Mouse (Mus musculus) lung, embryonic 16.5 days (tissue): Measurements from ENCODE around the gene Sestd1. TPM values are rescaled to one million over a fixed set of nuclear protein-coding genes. Genes with fewer than 3 reads are reported as not detected.

Experiments used
- ATAC-seq: fragments of 200-750 bp; cut with Nextera tagmentation; 2 replicates; pipeline ENCODE4 v1.8.0; 2017; ENCODE audit warnings: low read depth, mild to moderate bottlenecking, moderate library complexity
- H3K27ac ChIP-seq: fragments of 300-500 bp; sonication (generic); 2 replicates; pipeline ENCODE4 v1.5.1; 2014; ENCODE audit warnings: mild to moderate bottlenecking, control low read depth, low read length
- H3K27me3 ChIP-seq: fragments of 300-500 bp; sonication (generic); 2 replicates; pipeline ENCODE4 v1.6.1; 2014; ENCODE audit warnings: low read depth, low read length, mixed read lengths; ENCODE audit not compliant: control insufficient read depth, insufficient read depth
- H3K36me3 ChIP-seq: fragments of 300-500 bp; sonication (generic); 2 replicates; pipeline ENCODE4 v1.6.1; 2014; ENCODE audit warnings: low read length; ENCODE audit not compliant: control insufficient read depth, insufficient read depth
- H3K4me1 ChIP-seq: fragments of 300-500 bp; sonication (generic); replicated peaks from 2 replicates; pipeline ENCODE4 v1.6.1; 2014; ENCODE audit warnings: low read length, mixed read lengths; ENCODE audit not compliant: control insufficient read depth, insufficient read depth
- H3K4me2 ChIP-seq: fragments of 300-500 bp; sonication (generic); 2 replicates; pipeline ENCODE4 v1.6.1; 2014; ENCODE audit warnings: low read depth, low read length, control low read depth
- H3K4me3 ChIP-seq: fragments of 300-500 bp; sonication (generic); 2 replicates; pipeline ENCODE4 v1.5.1; 2014; ENCODE audit warnings: mild to moderate bottlenecking, low read length, control low read depth
- H3K9ac ChIP-seq: fragments of 300-500 bp; sonication (generic); 2 replicates; pipeline ENCODE4 v1.6.1; 2014; ENCODE audit warnings: low read length, control low read depth
- H3K9me3 ChIP-seq: fragments of 300-500 bp; sonication (generic); 2 replicates; pipeline ENCODE4 v1.6.1; 2016; ENCODE audit warnings: low read length; ENCODE audit not compliant: control insufficient read depth
- WGBS: fragments of 180-500 bp; shearing (Covaris S2); extraction: QIAGEN DNeasy Blood & Tissue Kit; methylation state at CpG from one replicate; pipeline ENCODE4 v1.1.7; 2014; 5-methylcytosine and 5-hydroxymethylcytosine counted together
- polyA plus RNA-seq: library from polyadenylated mRNA; unstranded; fragments of >200 nt; fragmentation: Nextera tagmentation; extraction: Ambion mirVana; gene quantifications from 2 replicates; pipeline ENCODE4 v1.2.1, GENCODE M21; 2015

Gene Sestd1
- polyA plus RNA-seq, 1 experiment from 2014 or later: 14.8 TPM

- no peaks in the 10 kb centered on the region for H3K27me3 ChIP-seq
- H3K9ac ChIP-seq: no peak overlapping the region
- peaks cover 9% of the 10 kb centered on the region for H3K4me1 ChIP-seq
- no peak overlapping the region for H3K4me3 ChIP-seq
- no peak overlapping the region for H3K4me2 ChIP-seq
- no peaks in the 10 kb centered on the region for H3K9me3 ChIP-seq
- 70% methylated on average over 5 of the region's 5 CpGs for WGBS
- no peaks in the 10 kb centered on the region for H3K36me3 ChIP-seq
- ATAC-seq: no peak
- no peak overlapping the region for H3K27ac ChIP-seq
Observed at GRCm38 (mm10) chr2:77275851-77276250, 4.5 kb downstream of the Sestd1 start.

GRCm38 (mm10) chr2:77274976-77275641, 5.3 kb downstream of the Sestd1 start:
- H3K36me3 ChIP-seq: no peaks in the 10 kb centered on the region
- H3K4me2 ChIP-seq: no peak overlapping the region
- no peak overlapping the region for H3K4me3 ChIP-seq
- H3K9ac ChIP-seq: no peak overlapping the region
- H3K27me3 ChIP-seq: no peaks in the 10 kb centered on the region
- H3K27ac ChIP-seq: no peak overlapping the region
- no peaks in the 10 kb centered on the region for H3K9me3 ChIP-seq
- ATAC-seq: no peak
- peaks cover 9% of the 10 kb centered on the region for H3K4me1 ChIP-seq
- 63% methylated on average over 9 of the region's 9 CpGs for WGBS

DNA sequence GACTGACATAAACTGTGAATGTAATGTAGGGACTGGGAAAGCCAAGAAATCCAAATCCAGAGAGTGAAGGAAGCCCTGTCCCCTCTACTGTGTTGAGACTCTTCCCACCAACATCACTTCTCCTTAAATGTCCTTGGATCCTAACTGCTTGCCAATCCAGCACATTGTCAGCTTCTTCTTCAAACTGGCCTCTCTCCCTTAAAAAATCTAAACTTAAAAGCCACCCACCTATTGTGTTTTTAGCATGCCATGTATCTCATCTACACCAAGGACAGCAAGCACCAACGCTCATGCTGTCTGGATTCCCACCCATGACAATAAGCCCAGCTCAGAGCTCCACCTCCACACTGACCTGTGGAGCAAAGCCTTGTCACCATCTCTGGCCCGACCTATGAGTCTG, 7.4 kb downstream of the Sestd1 start:
- H3K4me1 ChIP-seq: peaks cover 15% of the 10 kb centered on the region
- H3K9ac ChIP-seq: no peak overlapping the region
- H3K4me2 ChIP-seq: no peak overlapping the region
- H3K27me3 ChIP-seq: no peaks in the 10 kb centered on the region
- no peaks in the 10 kb centered on the region for H3K9me3 ChIP-seq
- 85% methylated on average over 2 of the region's 2 CpGs for WGBS
- no peaks in the 10 kb centered on the region for H3K36me3 ChIP-seq
- no peak overlapping the region for H3K4me3 ChIP-seq
- ATAC-seq: no peak
- no peak overlapping the region for H3K27ac ChIP-seq

DNA sequence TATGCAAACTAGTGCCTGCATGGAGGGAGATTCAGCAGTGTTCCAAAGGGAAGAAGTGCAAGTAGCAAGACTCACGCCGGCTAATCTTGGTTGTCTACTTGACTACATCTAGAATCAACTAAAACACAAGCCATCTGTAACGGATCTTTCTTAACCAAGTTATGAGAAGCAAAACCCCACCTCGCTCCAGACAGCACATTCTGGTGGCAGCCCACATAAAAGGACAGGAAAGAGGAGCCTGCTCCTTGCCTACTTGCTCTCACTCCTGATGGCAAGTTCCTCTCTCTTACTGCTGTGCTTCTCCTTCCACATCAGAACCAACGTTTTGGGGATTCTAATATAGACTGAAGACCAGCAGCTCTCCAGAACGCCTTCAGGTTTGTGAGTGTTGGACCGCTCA, 9.6 kb downstream of the Sestd1 start:
- H3K4me2 ChIP-seq: no peak overlapping the region
- no peaks in the 10 kb centered on the region for H3K9me3 ChIP-seq
- no peaks in the 10 kb centered on the region for H3K27me3 ChIP-seq
- 77% methylated on average over 7 of the region's 7 CpGs for WGBS
- no peak overlapping the region for H3K9ac ChIP-seq
- no peak overlapping the region for H3K4me3 ChIP-seq
- H3K36me3 ChIP-seq: no peaks in the 10 kb centered on the region
- ATAC-seq: no peak
- H3K4me1 ChIP-seq: peaks cover 23% of the 10 kb centered on the region
- no peak overlapping the region for H3K27ac ChIP-seq

DNA sequence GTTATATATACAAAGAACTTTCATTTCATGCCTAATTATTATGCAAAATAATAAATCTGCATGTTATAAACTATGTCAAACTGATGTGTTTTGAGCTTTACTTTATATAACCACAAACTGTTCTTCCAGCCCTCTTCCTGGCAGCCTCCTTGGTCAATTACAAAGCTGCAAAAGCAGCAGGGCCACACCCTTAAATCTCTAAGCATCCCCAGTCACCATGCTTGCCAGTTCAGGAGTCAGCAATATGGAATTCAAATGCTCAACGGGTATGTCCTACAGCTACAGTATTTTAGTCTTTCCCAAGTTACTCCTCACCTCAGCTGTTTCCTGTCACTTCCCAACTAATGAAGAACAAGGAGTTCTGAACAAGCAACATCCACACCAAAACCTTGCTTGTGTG, 10.3 kb downstream of the Sestd1 start:
- H3K27ac ChIP-seq: no peak overlapping the region

GRCm38 (mm10) chr2:77268612-77269239, 11.7 kb downstream of the Sestd1 start:
- no peak overlapping the region for H3K4me3 ChIP-seq
- no peak overlapping the region for H3K27ac ChIP-seq
- H3K4me1 ChIP-seq: peaks cover 31% of the 10 kb centered on the region
- WGBS: 80% methylated on average over 5 of the region's 5 CpGs
- no peak for ATAC-seq
- no peaks in the 10 kb centered on the region for H3K27me3 ChIP-seq
- no peaks in the 10 kb centered on the region for H3K9me3 ChIP-seq
- H3K9ac ChIP-seq: no peak overlapping the region
- no peak overlapping the region for H3K4me2 ChIP-seq
- H3K36me3 ChIP-seq: no peaks in the 10 kb centered on the region

More for the DNA sequence above, 10.3 kb downstream of the Sestd1 start:
- no peak overlapping the region for H3K4me2 ChIP-seq
- no peaks in the 10 kb centered on the region for H3K36me3 ChIP-seq
- no peak overlapping the region for H3K9ac ChIP-seq
- 65% methylated on average over 1 of the region's 1 CpGs for WGBS
- H3K9me3 ChIP-seq: no peaks in the 10 kb centered on the region
- no peak overlapping the region for H3K4me3 ChIP-seq
- no peaks in the 10 kb centered on the region for H3K27me3 ChIP-seq
- H3K4me1 ChIP-seq: peaks cover 24% of the 10 kb centered on the region
- ATAC-seq: no peak

DNA sequence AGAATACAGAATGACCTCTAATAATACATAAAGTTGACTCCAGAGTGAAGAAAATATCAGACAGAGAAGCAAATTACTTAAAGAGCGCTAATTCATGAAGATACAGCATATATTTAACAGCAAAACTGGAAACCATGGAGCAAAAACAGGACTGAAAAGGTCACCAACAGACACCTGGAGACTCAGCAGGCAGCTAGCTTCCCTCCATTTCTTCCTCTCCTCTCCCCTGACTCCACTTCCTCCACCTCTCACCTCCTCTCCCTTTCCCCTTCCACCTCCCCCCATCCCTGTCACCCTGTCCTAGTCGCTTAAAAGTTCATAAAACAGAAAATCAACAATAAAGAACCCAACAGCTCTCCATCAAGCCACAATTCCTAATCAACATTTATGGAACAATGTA, 13.5 kb downstream of the Sestd1 start:
- ATAC-seq: no peak
- peaks cover 35% of the 10 kb centered on the region for H3K4me1 ChIP-seq

DNA sequence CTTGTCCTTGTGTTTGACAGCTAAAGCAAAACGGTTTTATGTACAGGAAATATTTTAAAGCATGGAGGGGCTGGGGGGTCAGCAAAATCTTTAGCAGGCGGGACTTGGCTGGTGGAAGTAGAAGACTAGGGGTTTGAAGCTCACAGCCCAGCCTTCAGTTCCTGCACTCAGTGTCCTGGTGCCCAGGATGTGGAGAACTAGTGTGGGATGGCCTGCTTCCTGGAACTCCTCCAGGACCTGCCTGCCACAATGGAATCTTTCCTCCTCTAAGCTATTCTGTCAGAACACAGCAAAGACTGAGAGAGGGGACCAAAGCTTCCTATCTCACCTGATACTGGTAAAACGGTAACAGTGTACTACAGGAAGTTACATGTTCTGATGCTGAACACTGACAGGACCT, 14.4 kb downstream of the Sestd1 start:
- H3K4me1 ChIP-seq: peaks cover 35% of the 10 kb centered on the region

More for the DNA sequence above, 13.5 kb downstream of the Sestd1 start:
- no peak overlapping the region for H3K9ac ChIP-seq
- no peak overlapping the region for H3K27ac ChIP-seq
- H3K27me3 ChIP-seq: no peaks in the 10 kb centered on the region
- no peak overlapping the region for H3K4me2 ChIP-seq
- no peaks in the 10 kb centered on the region for H3K36me3 ChIP-seq
- H3K4me3 ChIP-seq: no peak overlapping the region
- no peaks in the 10 kb centered on the region for H3K9me3 ChIP-seq
- 87% methylated on average over 2 of the region's 2 CpGs for WGBS

GRCm38 (mm10) chr2:77265301-77265700, 15.1 kb downstream of the Sestd1 start:
- 35% methylated on average over 7 of the region's 7 CpGs for WGBS
- Histone ChIP-seq H3K4me1 (peaks cover 35% of the 10 kb centered on the region), H3K27ac (no peak overlapping the region)

More for the DNA sequence above, 14.4 kb downstream of the Sestd1 start:
- WGBS: 42% methylated on average over 3 of the region's 3 CpGs
- Histone ChIP-seq H3K36me3 (no peaks in the 10 kb centered on the region), H3K4me2 (no peak overlapping the region), H3K27me3 (no peaks in the 10 kb centered on the region), H3K27ac (peak overlapping the region; percentile 27; the same call in 1 of the 2 replicates), H3K9ac (no peak overlapping the region), H3K9me3 (no peaks in the 10 kb centered on the region), H3K4me3 (no peak overlapping the region)
- peak; percentile 26; the same call in 1 of the 2 replicates for ATAC-seq

More at GRCm38 (mm10) chr2:77265301-77265700, 15.1 kb downstream of the Sestd1 start:
- ATAC-seq: no peak
- Histone ChIP-seq H3K9me3 (no peaks in the 10 kb centered on the region), H3K36me3 (no peaks in the 10 kb centered on the region), H3K4me2 (no peak overlapping the region), H3K27me3 (no peaks in the 10 kb centered on the region), H3K4me3 (no peak overlapping the region), H3K9ac (no peak overlapping the region)
